Mouse (Mus musculus) telencephalon, adult 2 months (tissue): ENCODE data around the gene 4930402H24Rik.
"Not testable (repeated sequence)": the region's sequence is repeated elsewhere in the genome, so short reads cannot be mapped to it uniquely, and the experiment has no call there.

Experiments used
- DNase-seq: peaks from one replicate; pipeline ENCODE4 v3.0.0-alpha.2; 2011; ENCODE audit warnings: low read depth, low spot score

Gene 4930402H24Rik

GRCm38 (mm10) chr2:130852964-130853363 is 53.2 kb downstream of the 4930402H24Rik start:
- DNase-seq = no peak

- no peak for DNase-seq
Measured at GRCm38 (mm10) chr2:130851363-130852246, 54.6 kb downstream of the 4930402H24Rik start.

GRCm38 (mm10) chr2:130849688-130850087 is 56.5 kb downstream of the 4930402H24Rik start:
- DNase-seq = no peak

- no peak for DNase-seq
Measured at GRCm38 (mm10) chr2:130848313-130848712, 57.9 kb downstream of the 4930402H24Rik start.

- DNase-seq = no peak
Measured at GRCm38 (mm10) chr2:130843623-130844022, 62.6 kb downstream of the 4930402H24Rik start.

- peak; percentile 90 for DNase-seq
Measured at GRCm38 (mm10) chr2:130840846-130841245, 65.4 kb downstream of the 4930402H24Rik start.

GRCm38 (mm10) chr2:130839874-130840661 is 66.1 kb downstream of the 4930402H24Rik start:
- DNase-seq = no peak

GRCm38 (mm10) chr2:130839528-130839873 is 66.7 kb downstream of the 4930402H24Rik start:
- DNase-seq = no peak

- DNase-seq = peak; percentile 68
Measured at GRCm38 (mm10) chr2:130839084-130839483, 67.1 kb downstream of the 4930402H24Rik start.

- DNase-seq = no peak
Measured at GRCm38 (mm10) chr2:130838131-130838530, 68.1 kb downstream of the 4930402H24Rik start.

GRCm38 (mm10) chr2:130833699-130834098 is 72.5 kb downstream of the 4930402H24Rik start:
- no peak for DNase-seq

GRCm38 (mm10) chr2:130832582-130832981 is 73.6 kb downstream of the 4930402H24Rik start:
- no peak for DNase-seq

GRCm38 (mm10) chr2:130832012-130832411 is 74.2 kb downstream of the 4930402H24Rik start:
- no peak for DNase-seq

- no peak for DNase-seq
Measured at GRCm38 (mm10) chr2:130830236-130830635, 76.0 kb downstream of the 4930402H24Rik start.

GRCm38 (mm10) chr2:130829496-130829895 is 76.7 kb downstream of the 4930402H24Rik start:
- no peak for DNase-seq

- DNase-seq = no peak
Measured at GRCm38 (mm10) chr2:130828668-130829067, 77.5 kb downstream of the 4930402H24Rik start.

- not testable (repeated sequence) for DNase-seq
Measured at GRCm38 (mm10) chr2:130828066-130828465, 78.1 kb downstream of the 4930402H24Rik start.

GRCm38 (mm10) chr2:130827410-130827809 is 78.8 kb downstream of the 4930402H24Rik start:
- DNase-seq = no peak

- DNase-seq = peak; percentile 75
Measured at GRCm38 (mm10) chr2:130818838-130819647, 87.2 kb downstream of the 4930402H24Rik start.

GRCm38 (mm10) chr2:130817865-130818264 is 88.3 kb downstream of the 4930402H24Rik start:
- DNase-seq = no peak

- DNase-seq = no peak
Measured at GRCm38 (mm10) chr2:130816205-130816604, 90.0 kb downstream of the 4930402H24Rik start.

GRCm38 (mm10) chr2:130814492-130814891 is 91.7 kb downstream of the 4930402H24Rik start:
- DNase-seq = no peak
